Mouse (Mus musculus): ENCODE results near the gene Camta1. TPM values are rescaled to one million over a fixed set of nuclear protein-coding genes. Genes with fewer than 3 reads are reported as not detected.
A peak's percentile ranks its signal among the peaks of the same experiment; 100 is the strongest.

Gene Camta1
- polyA plus RNA-seq, 1 experiment from 2014 or later = 77.1 TPM

DNA sequence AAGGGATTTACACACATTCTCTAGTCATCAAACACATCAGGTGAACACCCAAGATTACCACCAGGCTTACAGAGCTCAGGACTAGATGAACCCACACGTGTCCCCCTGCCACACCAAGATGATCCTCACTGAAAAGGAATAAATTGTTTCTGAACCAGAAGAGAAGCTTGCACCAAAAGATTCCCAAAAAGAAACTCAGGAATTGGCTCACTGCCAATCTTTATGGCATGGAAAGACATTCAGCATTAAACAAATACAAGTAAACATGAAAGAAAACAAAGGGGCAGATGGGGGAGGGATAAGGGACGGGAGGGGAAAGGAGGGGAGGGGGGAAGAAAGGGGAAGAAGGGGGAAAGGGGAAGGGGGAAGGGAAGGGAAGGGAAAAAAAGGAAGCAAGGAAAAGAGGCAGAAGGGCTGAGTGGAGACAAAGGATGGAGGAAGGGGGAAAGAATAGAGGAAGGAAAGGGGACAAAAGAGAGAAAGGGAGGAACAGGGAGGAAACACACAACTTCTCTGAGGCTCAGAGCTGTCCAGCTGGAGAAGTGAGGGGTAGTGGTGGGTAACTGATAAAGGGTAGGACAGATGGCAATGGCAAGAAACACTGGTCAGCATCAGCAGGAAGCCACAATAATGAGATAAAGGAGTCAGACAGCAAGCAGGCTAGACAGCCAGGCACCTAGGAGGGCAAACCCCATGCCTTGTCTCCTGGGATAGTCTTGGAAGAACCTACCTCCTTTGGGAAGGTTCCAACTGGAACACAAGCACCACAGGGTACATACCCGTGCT, 43.5 kb downstream of the Camta1 start:
- H3K9me3 ChIP-seq (replicated peaks) = no peaks in the 10 kb centered on the region
- H3K27ac ChIP-seq (replicated peaks) = no peak overlapping the region
- peaks cover 5% of the 10 kb centered on the region; the same call in 1 of the 2 replicates for H3K4me1 ChIP-seq
- no peak overlapping the region for H3K4me3 ChIP-seq (replicated peaks)
- WGBS = 37% methylated on average over 3 of the region's 3 CpGs
- H3K27me3 ChIP-seq = no peaks in the 10 kb centered on the region
- ATAC-seq (ENCODE audit: insufficient number of reproducible peaks, low FRiP score, low TSS enrichment, low read depth) = no peak
- no peaks in the 10 kb centered on the region for H3K36me3 ChIP-seq
- H3K4me2 ChIP-seq (replicated peaks) = no peak overlapping the region
- H3K9ac ChIP-seq = no peak overlapping the region

DNA sequence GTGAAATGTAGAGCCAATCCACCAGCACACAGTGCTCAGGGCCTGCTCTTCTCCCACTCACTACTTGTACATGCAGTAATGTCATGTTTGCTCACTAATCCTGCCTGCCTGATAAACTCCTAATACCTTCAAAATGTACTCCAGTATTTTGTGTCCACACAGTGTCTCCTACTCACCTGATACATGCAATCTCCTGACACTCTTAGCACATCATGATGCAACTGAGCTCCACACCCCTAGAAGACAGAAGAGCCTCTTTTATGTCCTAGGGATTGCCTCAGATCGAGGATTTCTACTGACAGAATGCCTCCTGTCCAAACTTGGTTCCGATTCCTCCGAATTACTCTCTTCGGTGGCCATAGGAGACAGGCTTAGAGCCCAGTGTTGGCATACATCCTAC, 48.0 kb downstream of the Camta1 start:
- H3K4me2 ChIP-seq (replicated peaks) = no peak overlapping the region
- H3K9me3 ChIP-seq (replicated peaks) = no peaks in the 10 kb centered on the region
- H3K27me3 ChIP-seq = no peaks in the 10 kb centered on the region
- no peak overlapping the region for H3K27ac ChIP-seq (replicated peaks)
- WGBS = 90% methylated on average over 4 of the region's 4 CpGs
- no peaks in the 10 kb centered on the region for H3K36me3 ChIP-seq
- H3K4me3 ChIP-seq (replicated peaks) = no peak overlapping the region
- peaks cover 5% of the 10 kb centered on the region; the same call in 1 of the 2 replicates for H3K4me1 ChIP-seq
- no peak overlapping the region for H3K9ac ChIP-seq
- ATAC-seq (ENCODE audit: insufficient number of reproducible peaks, low FRiP score, low TSS enrichment, low read depth) = no peak

DNA sequence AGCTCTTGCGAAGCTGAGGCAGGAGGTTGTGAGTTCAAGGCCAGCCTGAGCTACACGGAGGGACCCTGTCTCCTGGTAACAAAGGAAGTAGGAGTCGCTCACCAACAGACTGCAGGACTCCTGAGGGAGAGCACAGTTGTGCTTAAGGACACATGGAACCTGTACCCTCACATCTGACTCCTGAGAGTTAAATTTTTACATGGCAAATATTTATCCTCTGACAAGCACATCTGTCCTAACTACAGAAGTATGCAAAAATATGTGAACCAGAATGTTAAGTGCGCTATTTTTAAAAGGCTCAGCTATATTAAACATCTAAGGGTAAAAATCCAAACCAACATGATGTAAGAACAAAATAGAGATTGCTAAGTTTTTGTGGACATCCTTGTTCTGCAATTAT, 56.0 kb downstream of the Camta1 start:
- H3K27me3 ChIP-seq = no peaks in the 10 kb centered on the region
- 0 out of 2 replicates have a peak, but pooled peaks cover 3% of the 10 kb centered on the region for H3K4me1 ChIP-seq
- 70% methylated on average over 4 of the region's 4 CpGs for WGBS
- no peak overlapping the region for H3K4me3 ChIP-seq (replicated peaks)
- no peak overlapping the region for H3K9ac ChIP-seq
- no peak for ATAC-seq (ENCODE audit: insufficient number of reproducible peaks, low FRiP score, low TSS enrichment, low read depth)
- no peak overlapping the region for H3K27ac ChIP-seq (replicated peaks)
- H3K36me3 ChIP-seq = no peaks in the 10 kb centered on the region
- H3K4me2 ChIP-seq (replicated peaks) = no peak overlapping the region
- no peaks in the 10 kb centered on the region for H3K9me3 ChIP-seq (replicated peaks)

DNA sequence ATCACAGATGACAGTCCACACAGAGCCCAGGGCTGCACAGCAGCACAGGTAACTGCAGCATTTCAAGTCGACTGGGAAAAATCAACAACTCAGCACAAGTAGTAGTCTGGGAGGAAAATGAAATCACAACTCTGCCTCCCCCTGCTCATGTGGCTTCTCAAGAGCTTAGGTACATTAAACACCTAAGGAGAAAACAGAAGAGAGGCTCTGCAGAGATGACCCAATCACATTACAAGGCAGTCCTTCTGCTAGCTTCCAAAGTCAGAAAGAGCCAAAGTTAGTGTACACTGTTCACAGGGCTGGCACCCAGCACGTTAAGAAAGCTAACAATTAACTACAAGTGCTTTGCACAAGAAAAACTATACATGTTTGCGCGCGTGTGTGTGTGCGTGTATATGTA, 56.6 kb downstream of the Camta1 start:
- no peak overlapping the region for H3K4me2 ChIP-seq (replicated peaks)
- 0 out of 2 replicates have a peak overlapping the region, but pooled peaks have one; percentile 4 for H3K27ac ChIP-seq (replicated peaks)
- ATAC-seq (ENCODE audit: insufficient number of reproducible peaks, low FRiP score, low TSS enrichment, low read depth) = no peak
- no peaks in the 10 kb centered on the region for H3K36me3 ChIP-seq
- WGBS = 81% methylated on average over 6 of the region's 6 CpGs
- no peaks in the 10 kb centered on the region for H3K9me3 ChIP-seq (replicated peaks)
- H3K9ac ChIP-seq = no peak overlapping the region
- H3K27me3 ChIP-seq = no peaks in the 10 kb centered on the region
- H3K4me1 ChIP-seq = 0 out of 2 replicates have a peak, but pooled peaks cover 3% of the 10 kb centered on the region
- H3K4me3 ChIP-seq (replicated peaks) = no peak overlapping the region

DNA sequence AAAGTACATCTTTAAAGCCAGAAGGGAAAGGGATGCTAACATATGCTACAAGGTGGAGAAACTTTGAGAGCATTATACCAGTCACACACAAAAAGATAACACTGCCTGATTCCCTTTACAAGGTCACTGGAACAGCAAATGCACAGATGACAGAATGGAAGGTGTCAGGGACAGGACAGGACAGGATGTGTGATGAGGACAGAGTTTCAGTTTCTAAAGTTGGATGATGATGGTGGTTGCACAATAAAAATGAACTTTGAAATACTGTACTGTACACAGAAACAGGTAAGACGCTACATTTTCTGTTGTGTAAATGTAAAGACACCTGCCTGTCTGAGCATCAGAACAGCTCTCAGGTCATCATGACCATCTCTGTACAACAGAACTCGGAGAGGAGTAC, 57.5 kb downstream of the Camta1 start:
- 93% methylated on average over 2 of the region's 2 CpGs for WGBS
- no peak overlapping the region for H3K4me3 ChIP-seq (replicated peaks)
- H3K4me1 ChIP-seq = 0 out of 2 replicates have a peak, but pooled peaks cover 3% of the 10 kb centered on the region
- H3K9me3 ChIP-seq (replicated peaks) = no peaks in the 10 kb centered on the region
- H3K9ac ChIP-seq = no peak overlapping the region
- no peaks in the 10 kb centered on the region for H3K36me3 ChIP-seq
- H3K27ac ChIP-seq (replicated peaks) = no peak overlapping the region
- H3K27me3 ChIP-seq = no peaks in the 10 kb centered on the region
- no peak for ATAC-seq (ENCODE audit: insufficient number of reproducible peaks, low FRiP score, low TSS enrichment, low read depth)
- H3K4me2 ChIP-seq (replicated peaks) = no peak overlapping the region

DNA sequence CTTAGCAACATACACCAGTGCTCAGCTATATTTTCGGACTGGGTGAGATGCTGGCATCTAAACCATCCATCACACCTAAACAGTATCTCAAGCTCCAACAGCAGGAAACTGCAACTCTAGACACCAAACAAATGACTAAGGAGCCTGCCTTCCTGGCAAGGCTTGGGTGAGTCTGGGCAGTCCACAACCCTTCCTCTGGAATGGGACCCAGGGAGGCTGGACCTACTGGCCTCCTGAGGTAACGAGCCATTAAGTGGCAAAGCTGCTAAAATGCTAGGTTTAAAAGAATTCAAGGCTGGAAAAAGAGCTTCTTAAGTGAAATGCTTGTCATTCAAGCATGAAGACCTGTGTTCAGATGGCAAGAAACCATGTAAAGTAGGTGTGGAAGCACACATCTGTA, 63.0 kb downstream of the Camta1 start:
- H3K27me3 ChIP-seq = no peaks in the 10 kb centered on the region
- no peaks in the 10 kb centered on the region for H3K4me1 ChIP-seq
- no peak overlapping the region for H3K4me3 ChIP-seq (replicated peaks)
- no peaks in the 10 kb centered on the region for H3K36me3 ChIP-seq
- WGBS = 90% methylated on average over 2 of the region's 2 CpGs
- H3K9ac ChIP-seq = no peak overlapping the region
- no peak overlapping the region for H3K27ac ChIP-seq (replicated peaks)
- no peak overlapping the region for H3K4me2 ChIP-seq (replicated peaks)
- no peak for ATAC-seq (ENCODE audit: insufficient number of reproducible peaks, low FRiP score, low TSS enrichment, low read depth)
- no peaks in the 10 kb centered on the region; the same call in 1 of the 2 replicates for H3K9me3 ChIP-seq (replicated peaks)

DNA sequence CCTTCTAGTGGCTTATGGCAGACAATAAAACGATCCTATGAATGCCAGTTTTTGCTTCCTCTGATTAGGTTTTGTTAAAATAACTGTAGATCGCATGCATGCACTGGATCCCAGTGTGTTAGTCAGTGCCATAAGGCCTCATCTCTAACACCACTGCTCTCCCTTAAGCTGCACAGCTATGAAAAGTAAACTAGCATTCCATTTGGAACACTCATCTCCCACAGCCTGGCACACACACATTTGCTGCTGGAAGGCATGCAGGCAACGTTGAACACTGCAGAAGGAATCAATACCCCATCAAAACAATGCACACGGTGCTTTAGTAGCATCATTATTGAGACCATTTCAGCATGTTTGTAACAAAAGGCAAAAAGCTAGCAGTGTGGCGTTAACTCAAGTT, 68.0 kb downstream of the Camta1 start:
- H3K27ac ChIP-seq (replicated peaks) = no peak overlapping the region
- H3K4me3 ChIP-seq (replicated peaks) = no peak overlapping the region
- H3K9me3 ChIP-seq (replicated peaks) = no peaks in the 10 kb centered on the region; the same call in 1 of the 2 replicates
- no peak overlapping the region for H3K4me2 ChIP-seq (replicated peaks)
- 65% methylated on average over 5 of the region's 5 CpGs for WGBS
- no peak overlapping the region for H3K9ac ChIP-seq
- H3K36me3 ChIP-seq = peaks cover 5% of the 10 kb centered on the region; the same call in 1 of the 2 replicates
- ATAC-seq (ENCODE audit: insufficient number of reproducible peaks, low FRiP score, low TSS enrichment, low read depth) = no peak
- no peaks in the 10 kb centered on the region for H3K4me1 ChIP-seq
- H3K27me3 ChIP-seq = no peaks in the 10 kb centered on the region

DNA sequence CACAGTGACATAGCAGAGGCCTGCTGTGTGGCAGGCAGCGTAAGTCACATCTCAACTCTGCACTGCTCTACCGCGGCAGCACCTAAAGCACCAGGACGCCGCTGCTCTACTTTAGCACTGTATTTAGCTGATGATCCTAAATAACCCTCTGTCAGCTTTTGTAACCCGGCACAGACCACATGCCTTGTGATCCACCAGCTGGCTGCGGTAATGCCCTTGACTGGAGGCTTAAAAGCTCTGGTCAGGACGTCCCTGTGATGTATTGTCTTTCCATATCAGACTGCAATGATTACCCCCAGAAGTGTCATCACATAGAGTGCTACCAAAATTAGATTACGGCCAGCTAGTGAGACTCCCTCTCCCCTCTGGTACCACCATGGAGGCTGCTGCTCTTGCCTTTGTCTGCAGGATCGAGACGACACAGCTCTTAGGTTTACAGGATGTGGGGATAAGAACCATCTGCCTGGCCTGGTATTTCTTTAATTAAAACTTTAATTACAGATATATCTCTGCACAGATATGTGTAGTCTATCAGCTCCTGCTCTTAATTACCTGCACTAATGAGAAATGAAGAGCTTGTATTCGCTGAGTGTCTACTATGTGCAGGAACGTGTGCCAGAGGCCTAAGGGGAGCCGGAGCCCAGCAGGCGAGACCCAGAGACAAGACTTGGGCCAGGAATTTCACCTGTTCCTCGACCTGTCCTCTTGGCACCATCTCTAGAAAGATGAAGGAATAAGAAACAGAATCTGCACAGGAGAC, 74.5 kb downstream of the Camta1 start:
- WGBS = 85% methylated on average over 16 of the region's 16 CpGs
- Histone ChIP-seq H3K27me3 (no peaks in the 10 kb centered on the region), H3K9ac (no peak overlapping the region), H3K4me2 (replicated peaks) (no peak overlapping the region), H3K4me3 (replicated peaks) (no peak overlapping the region), H3K27ac (replicated peaks) (no peak overlapping the region), H3K9me3 (replicated peaks) (no peaks in the 10 kb centered on the region), H3K36me3 (peaks cover 5% of the 10 kb centered on the region; the same call in 1 of the 2 replicates), H3K4me1 (no peaks in the 10 kb centered on the region)
- no peak for ATAC-seq (ENCODE audit: insufficient number of reproducible peaks, low FRiP score, low TSS enrichment, low read depth)

DNA sequence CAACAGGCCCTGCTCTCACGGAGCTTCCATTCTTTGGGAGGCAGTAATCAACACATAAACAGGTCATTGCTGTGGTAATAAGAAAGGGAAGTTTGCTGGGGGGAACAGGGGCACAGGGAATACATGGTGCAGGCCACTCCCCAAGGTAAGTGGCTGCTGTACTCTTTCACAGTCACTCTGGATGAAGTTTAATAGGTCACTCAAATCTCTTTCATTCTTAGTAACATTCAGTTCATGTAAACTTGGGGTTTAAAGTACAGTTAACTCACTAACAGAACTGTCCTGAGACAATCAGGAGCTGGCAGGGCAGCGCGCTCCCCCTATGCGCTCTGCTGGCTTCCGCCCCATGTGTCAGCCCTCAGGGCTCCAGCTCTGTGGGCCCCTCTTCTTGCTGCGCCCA, 81.2 kb downstream of the Camta1 start:
- no peak for ATAC-seq (ENCODE audit: insufficient number of reproducible peaks, low FRiP score, low TSS enrichment, low read depth)
- H3K4me1 ChIP-seq = peaks cover 7% of the 10 kb centered on the region
- H3K4me2 ChIP-seq (replicated peaks) = no peak overlapping the region
- H3K36me3 ChIP-seq = peaks cover 2% of the 10 kb centered on the region; the same call in 1 of the 2 replicates
- no peak overlapping the region for H3K27ac ChIP-seq (replicated peaks)
- no peak overlapping the region for H3K9ac ChIP-seq
- no peaks in the 10 kb centered on the region for H3K9me3 ChIP-seq (replicated peaks)
- WGBS = 79% methylated on average over 6 of the region's 6 CpGs
- no peaks in the 10 kb centered on the region for H3K27me3 ChIP-seq
- H3K4me3 ChIP-seq (replicated peaks) = no peak overlapping the region

DNA sequence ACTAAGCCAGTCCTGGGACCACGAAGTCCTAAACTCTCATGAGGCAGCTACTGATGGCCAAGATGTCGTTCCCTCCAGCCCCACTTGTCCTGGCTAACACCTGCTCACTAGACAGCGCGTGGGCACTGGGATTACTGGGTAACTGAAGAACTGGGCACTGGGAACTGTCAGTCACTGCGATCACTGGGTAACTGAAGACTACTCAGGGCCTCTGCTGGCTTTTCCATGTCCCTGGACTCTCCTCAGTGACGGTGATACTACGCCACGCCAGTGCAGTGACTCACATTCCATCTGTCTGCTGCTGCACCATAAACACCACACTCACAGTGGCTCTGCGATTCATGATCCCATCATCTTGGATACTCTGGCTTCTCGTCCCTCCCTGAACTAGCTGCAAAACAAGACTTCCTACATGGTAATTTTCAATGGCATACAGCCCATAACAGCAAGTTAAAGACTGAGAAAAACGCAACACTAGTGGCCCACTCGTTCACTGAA, 81.7 kb downstream of the Camta1 start:
- ATAC-seq (ENCODE audit: insufficient number of reproducible peaks, low FRiP score, low TSS enrichment, low read depth) = no peak

DNA sequence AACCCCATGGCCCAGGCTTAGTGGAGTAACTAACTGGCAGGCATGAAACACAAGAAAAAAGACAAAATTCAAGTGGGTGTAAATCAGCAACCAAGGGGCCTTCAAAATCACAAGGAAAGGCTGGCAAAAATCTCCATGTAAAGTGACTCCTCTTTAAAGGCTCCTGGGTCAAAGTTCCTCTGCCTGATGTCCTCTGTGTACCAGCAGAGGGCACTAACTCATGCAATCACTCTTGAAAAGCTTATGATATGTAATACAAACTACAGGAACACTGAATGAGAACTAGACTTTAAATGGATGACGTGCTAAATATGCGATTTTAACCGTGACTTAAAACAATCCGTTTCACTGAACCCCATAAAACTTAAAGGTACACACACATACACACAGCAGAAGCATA, 83.2 kb downstream of the Camta1 start:
- 48% methylated on average over 4 of the region's 4 CpGs for WGBS
- Histone ChIP-seq H3K4me1 (peaks cover 14% of the 10 kb centered on the region), H3K27ac (replicated peaks) (no peak overlapping the region), H3K9ac (no peak overlapping the region), H3K9me3 (replicated peaks) (no peaks in the 10 kb centered on the region), H3K4me2 (replicated peaks) (no peak overlapping the region), H3K27me3 (no peaks in the 10 kb centered on the region), H3K4me3 (replicated peaks) (no peak overlapping the region), H3K36me3 (peaks cover 2% of the 10 kb centered on the region; the same call in 1 of the 2 replicates)
- no peak for ATAC-seq (ENCODE audit: insufficient number of reproducible peaks, low FRiP score, low TSS enrichment, low read depth)

More for the DNA sequence above, 81.7 kb downstream of the Camta1 start:
- no peak overlapping the region for H3K4me2 ChIP-seq (replicated peaks)
- WGBS = 84% methylated on average over 12 of the region's 12 CpGs
- H3K9me3 ChIP-seq (replicated peaks) = no peaks in the 10 kb centered on the region
- no peak overlapping the region for H3K27ac ChIP-seq (replicated peaks)
- peaks cover 7% of the 10 kb centered on the region for H3K4me1 ChIP-seq
- no peak overlapping the region for H3K9ac ChIP-seq
- no peaks in the 10 kb centered on the region for H3K27me3 ChIP-seq
- H3K4me3 ChIP-seq (replicated peaks) = no peak overlapping the region
- H3K36me3 ChIP-seq = peaks cover 2% of the 10 kb centered on the region; the same call in 1 of the 2 replicates
